Mouse (Mus musculus): Measurements from ENCODE around the gene Ikzf2.

Ikzf2 gene

DNA sequence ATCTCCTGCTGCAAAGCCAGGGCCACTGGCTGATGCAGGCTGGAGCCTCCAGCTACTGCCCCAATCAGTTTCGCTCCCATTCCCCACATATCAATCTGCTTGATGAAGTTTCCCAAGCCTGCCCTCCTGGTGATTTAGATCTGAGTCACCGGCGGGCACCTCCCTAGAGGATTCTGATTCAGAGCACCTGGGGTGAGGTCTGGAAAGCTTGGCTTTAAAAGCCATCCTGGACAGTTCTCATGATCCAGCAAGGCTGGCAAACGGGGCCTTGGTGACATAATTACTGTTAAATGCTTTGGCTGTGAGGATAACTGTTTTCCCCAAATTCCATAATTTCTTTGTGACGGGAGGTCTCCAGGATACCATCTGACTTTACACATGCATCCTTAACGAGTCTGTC, 29.0 kb downstream of the Ikzf2 start:
- DNase-seq = no peak

- no peak for DNase-seq
Observed at GRCm38 (mm10) chr1:69657455-69657854, 29.6 kb downstream of the Ikzf2 start.

DNA sequence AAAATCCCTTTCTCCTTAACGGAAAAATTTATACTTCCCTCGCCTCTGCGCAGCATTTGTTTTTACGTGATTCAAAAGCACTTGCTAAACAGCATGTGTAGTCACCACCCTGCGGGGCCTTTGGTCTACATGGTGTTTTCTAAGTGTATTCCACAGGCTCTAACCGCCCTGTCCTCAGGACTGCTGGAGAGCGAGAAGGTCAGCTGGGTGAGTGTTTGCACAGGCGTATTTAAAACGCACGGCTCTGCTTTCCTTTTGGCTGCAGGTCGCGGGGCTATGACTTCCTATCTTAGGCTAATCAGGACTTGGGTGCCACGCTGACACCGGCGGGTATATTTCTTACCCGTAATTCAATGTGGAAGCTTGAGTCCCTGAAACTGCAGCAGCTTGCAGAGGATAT, 30.1 kb downstream of the Ikzf2 start:
- DNase-seq = no peak

DNA sequence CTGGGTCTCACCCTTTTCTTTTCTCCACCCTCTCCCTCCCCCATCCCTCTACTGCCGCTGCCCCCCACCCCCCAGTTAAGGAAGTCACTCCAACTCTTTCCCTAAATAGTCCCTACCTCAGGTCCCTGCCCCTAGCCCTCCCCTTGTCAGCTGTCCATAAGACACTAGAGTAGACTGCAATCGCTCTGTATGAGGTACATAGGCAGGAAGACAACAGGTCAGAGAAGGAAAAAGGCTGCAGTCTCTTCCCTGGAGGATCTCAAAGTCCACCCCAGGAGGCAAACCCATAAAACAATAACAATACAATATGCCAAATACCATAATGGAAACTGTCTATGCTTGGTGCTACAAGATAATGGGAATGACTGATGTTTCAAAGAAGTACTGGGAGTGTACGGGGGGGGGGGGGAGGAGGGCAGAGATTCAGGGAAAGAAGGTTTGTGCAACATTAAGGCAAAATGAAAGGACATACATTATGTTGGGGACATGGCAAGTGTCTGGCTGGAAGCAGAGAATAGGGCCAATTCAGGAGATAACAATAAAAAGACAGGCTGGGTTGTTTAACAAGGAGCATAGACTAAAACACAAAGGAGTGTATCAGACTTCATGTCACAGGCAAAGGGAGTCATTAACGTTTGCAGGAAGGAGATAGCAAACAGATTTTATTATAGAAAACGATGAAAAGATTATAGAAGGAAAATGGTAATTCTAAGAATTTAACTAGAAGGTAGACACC, 30.8 kb downstream of the Ikzf2 start:
- no peak for DNase-seq

GRCm38 (mm10) chr1:69655368-69655767, 31.7 kb downstream of the Ikzf2 start:
- DNase-seq = no peak

- no peak for DNase-seq
Observed at GRCm38 (mm10) chr1:69654955-69655354, 32.1 kb downstream of the Ikzf2 start.

- DNase-seq = no peak
Observed at GRCm38 (mm10) chr1:69653419-69653818, 33.6 kb downstream of the Ikzf2 start.

DNA sequence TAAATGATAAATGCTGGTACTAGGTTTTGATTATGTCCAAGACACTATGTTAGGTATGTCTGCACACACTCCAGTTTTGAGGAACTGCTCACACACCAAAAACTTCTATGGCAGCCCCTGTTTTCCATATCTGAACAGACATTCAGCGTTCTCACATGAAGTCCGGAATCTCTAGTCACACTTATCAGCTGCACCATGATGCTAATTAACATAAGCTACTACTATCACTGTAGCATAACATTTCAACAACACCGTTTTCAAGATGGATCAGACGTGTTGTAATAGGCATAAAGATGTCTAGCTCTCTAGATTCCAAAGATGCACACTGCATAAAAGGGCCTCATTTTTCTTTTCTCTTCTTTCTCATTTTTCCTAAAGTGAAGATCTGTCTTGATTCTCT, 43.9 kb downstream of the Ikzf2 start:
- DNase-seq = no peak

DNA sequence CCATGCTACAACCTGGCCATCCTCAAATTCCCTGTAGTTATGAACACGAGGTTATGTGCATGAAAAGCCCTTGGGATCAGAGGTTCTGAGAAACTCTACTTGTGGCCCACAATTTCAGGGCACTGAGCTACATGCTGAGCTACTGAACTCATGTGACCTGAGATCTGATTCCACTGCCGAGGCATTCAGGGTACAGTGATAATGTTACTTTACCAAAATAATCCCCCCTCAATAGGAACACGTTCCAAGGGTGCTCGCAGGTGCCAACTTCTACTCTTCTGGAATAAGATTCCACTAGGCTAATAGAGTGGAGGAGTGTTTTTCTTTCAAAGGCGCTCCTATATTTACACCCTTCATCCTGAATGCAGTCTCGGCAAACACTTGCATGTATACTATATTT, 45.1 kb downstream of the Ikzf2 start:
- no peak for DNase-seq

- DNase-seq = no peak
Observed at GRCm38 (mm10) chr1:69638321-69638720, 48.7 kb downstream of the Ikzf2 start.

DNA sequence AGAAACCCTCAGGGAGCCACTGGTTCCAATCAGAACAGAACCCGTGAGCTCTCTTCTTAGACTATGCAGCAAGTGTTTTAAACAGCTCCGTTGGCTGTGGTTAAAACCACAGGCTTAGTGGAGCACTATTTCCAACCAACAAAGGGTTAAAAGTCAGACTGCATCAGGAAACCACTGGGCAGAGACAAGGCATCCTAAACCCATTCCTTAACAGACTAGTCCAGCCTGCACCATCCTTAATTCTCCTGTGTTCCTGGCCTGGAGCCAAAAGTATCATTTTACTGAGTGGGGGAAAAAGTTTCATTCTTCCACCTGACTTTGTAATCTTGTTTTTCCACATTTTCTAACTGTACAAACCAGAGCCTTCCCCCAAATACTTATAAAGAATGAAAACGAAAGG, 49.1 kb downstream of the Ikzf2 start:
- no peak for DNase-seq

DNA sequence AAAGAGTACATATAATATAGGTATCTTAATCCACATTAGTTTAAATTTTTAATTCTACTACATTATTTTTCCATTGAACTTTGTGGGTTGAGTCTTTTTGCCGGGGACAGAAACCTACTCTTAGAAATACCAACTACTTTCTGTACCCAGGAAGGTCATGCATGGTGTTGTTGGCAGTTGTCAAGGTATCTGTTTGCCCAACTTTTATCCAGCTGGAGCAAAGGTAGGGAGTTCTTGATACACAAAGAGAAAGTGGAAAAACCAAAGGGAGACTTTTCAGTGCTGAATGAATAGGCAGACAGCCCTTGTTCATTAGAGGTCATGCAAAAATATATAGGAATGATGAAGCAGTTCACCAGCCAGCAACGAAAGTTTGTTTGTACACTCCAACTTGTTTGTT, 52.8 kb downstream of the Ikzf2 start:
- DNase-seq = no peak

DNA sequence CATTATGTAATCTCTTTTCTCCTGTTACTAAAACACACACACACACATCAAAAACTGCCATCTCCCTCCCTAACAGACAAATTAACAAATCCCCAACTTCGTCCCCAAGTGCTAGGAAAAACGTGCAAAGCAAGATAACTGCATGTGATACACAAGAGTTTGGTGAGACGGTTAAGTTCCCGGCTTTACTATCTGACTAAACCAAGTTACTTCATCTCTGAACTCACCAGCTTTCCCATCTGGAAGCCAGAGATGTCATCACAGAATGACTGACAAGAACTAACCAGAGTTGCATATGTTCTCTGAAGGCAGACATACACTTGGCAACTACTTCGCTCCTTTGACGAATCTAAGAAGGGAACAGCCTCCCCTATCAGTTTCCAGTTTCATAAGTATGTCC, 56.5 kb downstream of the Ikzf2 start:
- no peak for DNase-seq

GRCm38 (mm10) chr1:69629513-69629912, 57.5 kb downstream of the Ikzf2 start:
- no peak for DNase-seq

GRCm38 (mm10) chr1:69612076-69612475, 75.0 kb downstream of the Ikzf2 start:
- no peak for DNase-seq

DNA sequence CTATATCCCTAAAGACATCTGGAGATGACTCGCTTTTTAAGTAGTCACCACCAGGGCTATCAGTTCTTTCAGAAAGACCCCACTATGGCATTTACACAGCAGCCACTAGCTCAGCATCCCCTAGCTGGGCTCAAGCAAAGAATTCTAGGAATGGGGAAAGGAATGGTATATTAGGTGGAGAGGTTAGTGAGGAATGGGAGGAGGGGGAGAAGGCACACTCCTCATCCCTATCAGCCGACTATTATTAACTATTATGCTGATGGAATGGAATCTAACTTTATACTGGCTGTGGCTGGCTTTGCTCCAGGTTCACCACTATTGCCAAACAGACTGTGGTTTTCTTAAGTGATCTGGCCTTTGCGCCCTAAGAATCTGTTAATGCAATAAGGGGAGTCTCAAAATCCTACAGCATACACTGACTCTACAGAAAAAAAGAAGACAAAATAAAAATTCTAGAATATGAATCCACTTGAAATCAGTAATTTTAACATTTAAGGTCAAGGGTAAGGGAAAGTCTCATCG, 75.8 kb downstream of the Ikzf2 start:
- DNase-seq = no peak

DNA sequence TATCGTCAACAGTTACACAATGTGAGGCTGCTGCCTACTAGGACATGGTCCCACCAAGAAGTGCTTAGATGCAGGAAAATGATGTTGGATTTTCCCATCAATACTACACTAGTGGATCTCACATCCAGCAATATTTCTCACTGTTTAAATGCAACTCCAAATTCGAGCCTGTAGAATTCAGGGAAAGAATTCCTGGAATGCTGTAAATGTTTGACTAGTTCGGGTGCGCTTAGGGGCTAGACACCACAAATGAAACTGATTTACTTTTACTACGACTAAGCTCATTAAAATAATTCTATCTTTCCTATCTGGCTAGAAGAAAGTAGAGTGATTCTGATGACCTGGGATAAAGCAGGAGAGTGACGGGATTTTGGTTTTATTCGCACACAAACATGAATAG, 76.3 kb downstream of the Ikzf2 start:
- no peak for DNase-seq

DNA sequence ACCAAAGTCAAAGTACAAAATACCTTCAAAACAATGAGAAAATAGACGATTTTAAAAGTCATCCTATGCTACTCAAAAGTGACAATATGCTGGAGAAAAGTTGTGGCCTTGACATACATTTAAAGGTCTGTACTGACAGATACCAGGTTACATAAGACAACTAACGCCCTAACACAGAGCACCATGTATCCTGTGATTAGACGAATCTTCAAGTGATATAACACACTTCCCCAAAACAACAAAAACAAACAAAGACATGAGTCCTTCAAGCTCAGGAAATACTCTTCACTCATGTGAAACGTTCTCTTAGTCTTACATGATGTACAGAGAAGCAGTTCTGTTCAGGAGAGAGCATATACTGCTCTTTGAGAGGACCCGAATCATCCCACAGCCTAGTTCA, 78.2 kb downstream of the Ikzf2 start:
- no peak for DNase-seq

GRCm38 (mm10) chr1:69606844-69607243, 80.2 kb downstream of the Ikzf2 start:
- no peak for DNase-seq

DNA sequence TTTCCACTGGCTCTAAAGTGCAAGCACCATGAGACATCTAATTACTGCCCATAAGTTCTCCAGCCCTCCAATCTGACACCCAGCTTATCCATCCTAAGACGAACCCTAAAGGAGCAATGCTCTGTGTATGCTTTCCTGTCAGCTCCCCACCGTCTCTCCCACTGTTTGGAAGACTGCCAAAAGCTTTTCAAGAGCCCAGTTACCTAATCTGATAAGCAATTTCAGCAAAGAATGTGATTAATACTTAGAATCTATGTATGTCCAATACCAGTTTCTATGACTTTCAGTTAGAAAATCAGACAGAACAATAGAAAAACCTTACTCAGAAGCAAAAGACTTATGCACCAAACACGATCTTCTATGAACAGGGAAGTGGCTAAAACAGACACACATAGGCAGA, 82.8 kb downstream of the Ikzf2 start:
- no peak for DNase-seq

DNA sequence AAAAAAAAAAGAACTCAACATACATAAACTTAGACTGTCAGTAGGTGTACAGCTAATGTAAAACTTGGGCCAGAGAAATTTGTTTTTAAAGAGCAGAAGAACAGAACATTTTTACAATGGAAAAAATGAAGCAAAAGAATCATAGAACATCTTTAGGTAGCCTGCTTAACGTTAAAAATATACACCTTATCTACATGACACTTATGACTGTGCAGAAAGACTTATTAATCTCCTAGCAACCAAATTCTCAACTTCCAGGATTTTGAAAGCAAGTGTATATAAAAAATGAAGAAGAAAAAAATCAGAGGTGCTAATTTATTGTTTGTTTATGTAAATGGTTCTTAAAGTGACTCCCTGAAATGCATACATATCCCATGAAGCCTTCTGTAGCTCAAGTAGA, 86.1 kb downstream of the Ikzf2 start:
- DNase-seq = no peak

GRCm38 (mm10) chr1:69599074-69599772, 87.8 kb downstream of the Ikzf2 start:
- DNase-seq = no peak

DNA sequence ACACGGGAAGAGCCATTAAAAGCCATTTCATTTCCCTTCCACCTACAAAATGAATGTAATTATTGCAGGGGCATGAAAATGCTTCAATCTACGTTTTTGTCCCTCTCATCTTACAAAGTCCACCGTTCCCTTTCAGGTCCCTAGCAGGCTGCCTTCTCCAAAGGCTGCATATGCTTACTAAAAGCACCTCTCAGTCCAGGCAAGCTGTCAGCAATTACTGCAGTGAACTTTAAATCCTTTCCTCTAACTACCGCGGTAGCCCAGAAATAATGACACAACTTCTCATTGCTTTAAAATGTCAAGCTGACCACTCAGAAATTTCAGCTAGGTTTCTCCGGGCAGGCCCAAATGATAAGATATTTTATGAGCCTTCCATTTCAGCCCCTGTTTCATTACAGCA, 95.2 kb downstream of the Ikzf2 start:
- DNase-seq = no peak

- no peak for DNase-seq
Observed at GRCm38 (mm10) chr1:69591328-69591801, 95.7 kb downstream of the Ikzf2 start.

All from spleen, adult 18-20 months (tissue).